Mouse (Mus musculus): Measurements from ENCODE around the gene Wdr25. TPM values are rescaled to one million over a fixed set of nuclear protein-coding genes. Genes with fewer than 3 reads are reported as not detected.
"Not testable (repeated sequence)": the region's sequence is repeated elsewhere in the genome, so short reads cannot be mapped to it uniquely, and the experiment has no call there.

Gene Wdr25
- polyA plus RNA-seq (2021): 7.5 TPM

GRCm38 (mm10) chr12:108892989-108893714, at the start of gene Wdr25:
Gene Wdr25, plus strand, starts transcription at chr12:108893631.
- TF ChIP-seq CTCF (IDR thresholded peaks at IDR 0.05): no peak
- POLR2A ChIA-PET: interaction anchor here (1.4 kb wide), 1 partner anchor 81 kb away, joined by 3 read pairs; no protein-coding TSS in a partner anchor
- in situ Hi-C loops (cut with MboI; ENCODE audit: low pct_unique_long_range_greater_than_20kb): no loop called here
- CTCF ChIA-PET: no interaction called here
- ATAC-seq (peak; percentile 15), DNase-seq (ENCODE audit: low read depth, low spot score) (no peak)
- no peaks in the 10 kb centered on the region for H3K27me3 ChIP-seq

GRCm38 (mm10) chr12:108848033-108848432, 45.4 kb upstream of the Wdr25 start:
- CTCF ChIA-PET; H3K27me3 ChIP-seq; DNase-seq (ENCODE audit: low read depth, low spot score); ATAC-seq; in situ Hi-C loops (cut with MboI; ENCODE audit: low pct_unique_long_range_greater_than_20kb); POLR2A ChIA-PET: not testable (repeated sequence)

- ATAC-seq (no peak), DNase-seq (ENCODE audit: low read depth, low spot score) (no peak)
- ChIA-PET POLR2A (no interaction called here), CTCF (interaction anchor here (1.2 kb wide), 1 partner anchor 10 kb away, joined by 3 read pairs; no protein-coding TSS in a partner anchor)
- TF ChIP-seq CTCF (IDR thresholded peaks at IDR 0.05): no peak
- no peaks in the 10 kb centered on the region for H3K27me3 ChIP-seq
- in situ Hi-C loops (cut with MboI; ENCODE audit: low pct_unique_long_range_greater_than_20kb): no loop called here
Measured at GRCm38 (mm10) chr12:108849488-108850022, 43.9 kb upstream of the Wdr25 start.

- no peaks in the 10 kb centered on the region for H3K27me3 ChIP-seq
- DNase-seq (ENCODE audit: low read depth, low spot score) (no peak), ATAC-seq (no peak)
- ChIA-PET CTCF (interaction anchor here (1.2 kb wide), 1 partner anchor 11 kb away, joined by 3 read pairs; no protein-coding TSS in a partner anchor), POLR2A (no interaction called here)
- TF ChIP-seq CTCF (IDR thresholded peaks at IDR 0.05): no peak
- in situ Hi-C loops (cut with MboI; ENCODE audit: low pct_unique_long_range_greater_than_20kb): no loop called here
Measured at GRCm38 (mm10) chr12:108850129-108850528, 43.3 kb upstream of the Wdr25 start.

- ChIA-PET CTCF (no interaction called here), POLR2A (interaction anchor here (1.2 kb wide), 1 partner anchor 9 kb away, joined by 3 read pairs; no protein-coding TSS in a partner anchor)
- TF ChIP-seq CTCF (IDR thresholded peaks at IDR 0.05): no peak
- DNase-seq (ENCODE audit: low read depth, low spot score) (no peak), ATAC-seq (no peak)
- H3K27me3 ChIP-seq: no peaks in the 10 kb centered on the region
- in situ Hi-C loops (cut with MboI; ENCODE audit: low pct_unique_long_range_greater_than_20kb): no loop called here
Measured at GRCm38 (mm10) chr12:108850886-108851285, 42.5 kb upstream of the Wdr25 start.

GRCm38 (mm10) chr12:108852822-108853221, 40.6 kb upstream of the Wdr25 start:
- ChIA-PET POLR2A (no interaction called here), CTCF (no interaction called here)
- DNase-seq (ENCODE audit: low read depth, low spot score): no peak
- in situ Hi-C loops (cut with MboI; ENCODE audit: low pct_unique_long_range_greater_than_20kb): no loop called here
- TF ChIP-seq CTCF (IDR thresholded peaks at IDR 0.05): no peak
- no peaks in the 10 kb centered on the region for H3K27me3 ChIP-seq
- no peak for ATAC-seq

GRCm38 (mm10) chr12:108855081-108855480, 38.4 kb upstream of the Wdr25 start:
- TF ChIP-seq CTCF (IDR thresholded peaks at IDR 0.05): no peak
- H3K27me3 ChIP-seq: no peaks in the 10 kb centered on the region
- in situ Hi-C loops (cut with MboI; ENCODE audit: low pct_unique_long_range_greater_than_20kb): no loop called here
- no peak for DNase-seq (ENCODE audit: low read depth, low spot score)
- POLR2A ChIA-PET: no interaction called here
- ATAC-seq: no peak
- CTCF ChIA-PET: no interaction called here

GRCm38 (mm10) chr12:108856186-108856585, 37.2 kb upstream of the Wdr25 start:
- in situ Hi-C loops (cut with MboI; ENCODE audit: low pct_unique_long_range_greater_than_20kb): no loop called here
- no peak for TF ChIP-seq CTCF (IDR thresholded peaks at IDR 0.05)
- no peaks in the 10 kb centered on the region for H3K27me3 ChIP-seq
- CTCF ChIA-PET: interaction anchor here (1.2 kb wide), 1 partner anchor 16 kb away, joined by 3 read pairs; no protein-coding TSS in a partner anchor
- POLR2A ChIA-PET: no interaction called here
- no peak for DNase-seq (ENCODE audit: low read depth, low spot score)
- no peak for ATAC-seq

- no peaks in the 10 kb centered on the region for H3K27me3 ChIP-seq
- no peak for TF ChIP-seq CTCF (IDR thresholded peaks at IDR 0.05)
- ChIA-PET CTCF (interaction anchor here (1.2 to 1.8 kb wide), 2 partner anchors 12 to 15 kb away, joined by 3 to 4 read pairs; no protein-coding TSS in a partner anchor), POLR2A (no interaction called here)
- ATAC-seq (no peak), DNase-seq (ENCODE audit: low read depth, low spot score) (no peak)
- in situ Hi-C loops (cut with MboI; ENCODE audit: low pct_unique_long_range_greater_than_20kb): no loop called here
Measured at GRCm38 (mm10) chr12:108857109-108857508, 36.3 kb upstream of the Wdr25 start.

GRCm38 (mm10) chr12:108857589-108858184, 35.7 kb upstream of the Wdr25 start:
- TF ChIP-seq CTCF (IDR thresholded peaks at IDR 0.05): no peak
- POLR2A ChIA-PET: no interaction called here
- in situ Hi-C loops (cut with MboI; ENCODE audit: low pct_unique_long_range_greater_than_20kb): no loop called here
- H3K27me3 ChIP-seq: no peaks in the 10 kb centered on the region
- CTCF ChIA-PET: interaction anchor here (1.6 to 1.8 kb wide), 2 partner anchors 11 to 20 kb away, joined by 3 to 4 read pairs; no protein-coding TSS in a partner anchor
- ATAC-seq (no peak), DNase-seq (ENCODE audit: low read depth, low spot score) (no peak)

GRCm38 (mm10) chr12:108858486-108858885, 34.9 kb upstream of the Wdr25 start:
- no peaks in the 10 kb centered on the region for H3K27me3 ChIP-seq
- ChIA-PET POLR2A (interaction anchor here (0.5 kb wide), 1 partner anchor 276 kb away, joined by 3 read pairs; no protein-coding TSS in a partner anchor), CTCF (interaction anchor here (1.6 to 1.8 kb wide), 2 partner anchors 10 to 21 kb away, joined by 3 to 4 read pairs; no protein-coding TSS in a partner anchor)
- ATAC-seq (no peak), DNase-seq (ENCODE audit: low read depth, low spot score) (no peak)
- in situ Hi-C loops (cut with MboI; ENCODE audit: low pct_unique_long_range_greater_than_20kb): no loop called here
- TF ChIP-seq CTCF (IDR thresholded peaks at IDR 0.05): no peak

Data from Patski (cell line).